Mouse (Mus musculus) forebrain, embryonic 13.5 days (tissue): ENCODE results near the gene Ggn. TPM values are rescaled to one million over a fixed set of nuclear protein-coding genes. Genes with fewer than 3 reads are reported as not detected.
"Not testable (repeated sequence)": the region's sequence is repeated elsewhere in the genome, so short reads cannot be mapped to it uniquely, and the experiment has no call there.

Experiments used
- ATAC-seq: fragments of 200-750 bp; cut with Nextera tagmentation; 2 replicates; pipeline ENCODE4 v1.8.0; 2017
- H3K27ac ChIP-seq: fragments of 300-500 bp; sonication (generic); 2 replicates; pipeline ENCODE4 v1.5.1; 2015; ENCODE audit warnings: inconsistent platforms, mild to moderate bottlenecking, moderate library complexity
- H3K27me3 ChIP-seq: fragments of 300-500 bp; sonication (generic); 2 replicates; pipeline ENCODE4 v1.6.1; 2015; ENCODE audit warnings: mild to moderate bottlenecking, inconsistent platforms
- H3K36me3 ChIP-seq: fragments of 300-500 bp; sonication (generic); 2 replicates; pipeline ENCODE4 v1.6.1; 2015; ENCODE audit warnings: mild to moderate bottlenecking, inconsistent platforms; ENCODE audit not compliant: poor library complexity, severe bottlenecking
- H3K4me1 ChIP-seq: fragments of 300-500 bp; sonication (generic); 2 replicates; pipeline ENCODE4 v1.6.1; 2015; ENCODE audit warnings: inconsistent platforms
- H3K4me2 ChIP-seq: fragments of 300-500 bp; sonication (generic); 2 replicates; pipeline ENCODE4 v1.6.1; 2015; ENCODE audit warnings: inconsistent platforms, mild to moderate bottlenecking, moderate library complexity
- H3K4me3 ChIP-seq: fragments of 300-500 bp; sonication (generic); 2 replicates; pipeline ENCODE4 v1.5.1; 2015; ENCODE audit warnings: mild to moderate bottlenecking, inconsistent platforms
- H3K9ac ChIP-seq: fragments of 300-500 bp; sonication (generic); 2 replicates; pipeline ENCODE4 v1.6.1; 2015; ENCODE audit warnings: mild to moderate bottlenecking, inconsistent platforms
- H3K9me3 ChIP-seq: fragments of 300-500 bp; sonication (generic); replicated peaks from 2 replicates; pipeline ENCODE4 v1.6.1; 2016; ENCODE audit warnings: inconsistent platforms
- WGBS: fragments of 180-500 bp; shearing (Covaris S2); methylation state at CpG from one replicate; pipeline ENCODE4 v1.1.7; 2015; 5-methylcytosine and 5-hydroxymethylcytosine counted together
- polyA plus RNA-seq: library from polyadenylated mRNA; unstranded; fragments of >200 nt; fragmentation: Nextera tagmentation; extraction: Ambion mirVana; gene quantifications from 2 replicates; pipeline ENCODE4 v1.2.1, GENCODE M21; 2015

The Ggn gene
- polyA plus RNA-seq = 0.38 and 0.65 TPM in 2 replicates

GRCm38 (mm10) chr7:29170066-29170754 lies at the start of gene Ggn, which contains the start of gene Spred3:
Gene Ggn, plus strand, starts transcription at chr7:29170210.
Gene Spred3, minus strand, starts transcription at chr7:29170411.
- H3K36me3 ChIP-seq = peaks cover 33% of the 10 kb centered on the region
- H3K27ac ChIP-seq = peak within 1 kb of the TSS; percentile 81
- H3K4me1 ChIP-seq = peaks cover 49% of the 10 kb centered on the region
- ATAC-seq = peak; percentile 41
- 1% methylated on average over 30 of the region's 30 CpGs for WGBS
- H3K27me3 ChIP-seq = peaks cover 59% of the 10 kb centered on the region
- peak within 1 kb of the TSS; percentile 81 for H3K4me2 ChIP-seq
- peak within 1 kb of the TSS; percentile 75 for H3K9ac ChIP-seq
- H3K9me3 ChIP-seq = no peaks in the 10 kb centered on the region
- peak within 1 kb of the TSS; percentile 64 for H3K4me3 ChIP-seq

GRCm38 (mm10) chr7:29122821-29123220 lies 47.2 kb upstream of the Ggn start:
- WGBS = 92% methylated on average over 9 of the region's 9 CpGs
- H3K4me3 ChIP-seq = no peak overlapping the region
- no peak overlapping the region for H3K4me2 ChIP-seq
- H3K9ac ChIP-seq = no peak overlapping the region
- H3K9me3 ChIP-seq = no peaks in the 10 kb centered on the region
- no peak for ATAC-seq
- H3K27me3 ChIP-seq = peaks cover 8% of the 10 kb centered on the region; the same call in 1 of the 2 replicates
- H3K36me3 ChIP-seq = no peaks in the 10 kb centered on the region
- no peak overlapping the region for H3K27ac ChIP-seq
- peaks cover 11% of the 10 kb centered on the region for H3K4me1 ChIP-seq

- peaks cover 5% of the 10 kb centered on the region; the same call in 1 of the 2 replicates for H3K27me3 ChIP-seq
- 0 out of 2 replicates have a peak overlapping the region, but pooled peaks have one; percentile 72 for H3K4me2 ChIP-seq
- no peaks in the 10 kb centered on the region for H3K9me3 ChIP-seq
- H3K27ac ChIP-seq = no peak overlapping the region
- H3K9ac ChIP-seq = no peak overlapping the region
- H3K4me3 ChIP-seq = no peak overlapping the region
- no peak for ATAC-seq
- H3K36me3 ChIP-seq = no peaks in the 10 kb centered on the region
- H3K4me1 ChIP-seq = peaks cover 11% of the 10 kb centered on the region
- WGBS = 58% methylated on average over 5 of the region's 5 CpGs
Measured at GRCm38 (mm10) chr7:29123531-29124358, 46.3 kb upstream of the Ggn start.

GRCm38 (mm10) chr7:29124970-29125369 lies 45.0 kb upstream of the Ggn start, which contains the start of gene Ryr1:
Gene Ryr1, minus strand, starts transcription at chr7:29125179.
- H3K27me3 ChIP-seq = peaks cover 5% of the 10 kb centered on the region; the same call in 1 of the 2 replicates
- no peaks in the 10 kb centered on the region for H3K36me3 ChIP-seq
- peak within 1 kb of the TSS; percentile 72 for H3K4me2 ChIP-seq
- H3K9me3 ChIP-seq = no peaks in the 10 kb centered on the region
- peak within 1 kb of the TSS; percentile 54 for H3K9ac ChIP-seq
- peaks cover 11% of the 10 kb centered on the region for H3K4me1 ChIP-seq
- H3K4me3 ChIP-seq = peak within 1 kb of the TSS; percentile 40
- under 1% methylated on average over 16 of the region's 16 CpGs for WGBS
- H3K27ac ChIP-seq = no peak within 1 kb of the TSS
- peak; percentile 78 for ATAC-seq

GRCm38 (mm10) chr7:29126173-29126915 lies 43.7 kb upstream of the Ggn start:
- no peaks in the 10 kb centered on the region for H3K9me3 ChIP-seq
- H3K9ac ChIP-seq = no peak overlapping the region
- no peak for ATAC-seq
- no peak overlapping the region for H3K4me2 ChIP-seq
- WGBS = 41% methylated on average over 7 of the region's 7 CpGs
- no peak overlapping the region for H3K4me3 ChIP-seq
- peaks cover 5% of the 10 kb centered on the region; the same call in 1 of the 2 replicates for H3K27me3 ChIP-seq
- peaks cover 11% of the 10 kb centered on the region for H3K4me1 ChIP-seq
- H3K36me3 ChIP-seq = no peaks in the 10 kb centered on the region
- H3K27ac ChIP-seq = no peak overlapping the region

GRCm38 (mm10) chr7:29128725-29129124 lies 41.3 kb upstream of the Ggn start:
- H3K36me3 ChIP-seq = no peaks in the 10 kb centered on the region
- H3K4me1 ChIP-seq = peaks cover 11% of the 10 kb centered on the region
- 29% methylated on average over 2 of the region's 2 CpGs for WGBS
- H3K9me3 ChIP-seq = no peaks in the 10 kb centered on the region
- no peak overlapping the region for H3K4me3 ChIP-seq
- no peak for ATAC-seq
- no peak overlapping the region for H3K27ac ChIP-seq
- H3K4me2 ChIP-seq = no peak overlapping the region
- peaks cover 8% of the 10 kb centered on the region; the same call in 1 of the 2 replicates for H3K27me3 ChIP-seq
- no peak overlapping the region for H3K9ac ChIP-seq

- no peak overlapping the region for H3K27ac ChIP-seq
- peak overlapping the region; percentile 26 for H3K4me3 ChIP-seq
- H3K36me3 ChIP-seq = no peaks in the 10 kb centered on the region
- H3K9me3 ChIP-seq = no peaks in the 10 kb centered on the region
- H3K4me2 ChIP-seq = peak overlapping the region; percentile 53
- H3K4me1 ChIP-seq = peaks cover 6% of the 10 kb centered on the region; the same call in 1 of the 2 replicates
- peaks cover 23% of the 10 kb centered on the region for H3K27me3 ChIP-seq
- no peak for ATAC-seq
- 3% methylated on average over 4 of the region's 4 CpGs for WGBS
- no peak overlapping the region for H3K9ac ChIP-seq
Measured at GRCm38 (mm10) chr7:29134230-29134629, 35.8 kb upstream of the Ggn start.

GRCm38 (mm10) chr7:29134693-29135386 lies 35.2 kb upstream of the Ggn start, which contains the start of gene Rasgrp4:
Gene Rasgrp4, plus strand, starts transcription at chr7:29134851.
- H3K27ac ChIP-seq = no peak within 1 kb of the TSS
- H3K9me3 ChIP-seq = no peaks in the 10 kb centered on the region
- H3K4me1 ChIP-seq = peaks cover 6% of the 10 kb centered on the region; the same call in 1 of the 2 replicates
- peak within 1 kb of the TSS; percentile 26 for H3K4me3 ChIP-seq
- H3K4me2 ChIP-seq = peak within 1 kb of the TSS; percentile 53
- no peak for ATAC-seq
- H3K36me3 ChIP-seq = no peaks in the 10 kb centered on the region
- H3K9ac ChIP-seq = peak within 1 kb of the TSS; percentile 34; the same call in 1 of the 2 replicates
- H3K27me3 ChIP-seq = peaks cover 23% of the 10 kb centered on the region
- WGBS = 4% methylated on average over 9 of the region's 20 CpGs

GRCm38 (mm10) chr7:29137429-29137828 lies 32.6 kb upstream of the Ggn start:
- H3K9ac ChIP-seq = no peak overlapping the region
- peaks cover 23% of the 10 kb centered on the region for H3K27me3 ChIP-seq
- H3K4me3 ChIP-seq = no peak overlapping the region
- 46% methylated on average over 16 of the region's 16 CpGs for WGBS
- peaks cover 6% of the 10 kb centered on the region; the same call in 1 of the 2 replicates for H3K4me1 ChIP-seq
- no peaks in the 10 kb centered on the region for H3K36me3 ChIP-seq
- no peak for ATAC-seq
- H3K9me3 ChIP-seq = no peaks in the 10 kb centered on the region
- H3K27ac ChIP-seq = no peak overlapping the region
- H3K4me2 ChIP-seq = no peak overlapping the region

GRCm38 (mm10) chr7:29139237-29139636 lies 30.8 kb upstream of the Ggn start:
- 89% methylated on average over 3 of the region's 4 CpGs for WGBS
- not testable (repeated sequence) for H3K4me1 ChIP-seq, H3K4me2 ChIP-seq, H3K9ac ChIP-seq, H3K4me3 ChIP-seq, H3K36me3 ChIP-seq, ATAC-seq, H3K27ac ChIP-seq, H3K9me3 ChIP-seq
- H3K27me3 ChIP-seq = peaks cover 20% of the 10 kb centered on the region

- H3K4me3 ChIP-seq = no peak overlapping the region
- H3K27me3 ChIP-seq = peaks cover 5% of the 10 kb centered on the region; the same call in 1 of the 2 replicates
- no peaks in the 10 kb centered on the region for H3K9me3 ChIP-seq
- no peak overlapping the region for H3K27ac ChIP-seq
- ATAC-seq = no peak
- H3K9ac ChIP-seq = no peak overlapping the region
- no peaks in the 10 kb centered on the region for H3K4me1 ChIP-seq
- H3K4me2 ChIP-seq = no peak overlapping the region
- H3K36me3 ChIP-seq = no peaks in the 10 kb centered on the region
- 88% methylated on average over 8 of the region's 8 CpGs for WGBS
Measured at GRCm38 (mm10) chr7:29141416-29141815, 28.6 kb upstream of the Ggn start.
